Mouse (Mus musculus) liver, embryonic 14.5 days (tissue): ENCODE measurements around the gene Tbx1.

Source experiments
- CTCF ChIP-seq: IDR thresholded peaks from 2 replicates; pipeline ENCODE4 v1.5.1; 2016; ENCODE audit warnings: antibody characterized with exemption, low read depth, control low read depth
- EP300 ChIP-seq: IDR thresholded peaks from 2 replicates; pipeline ENCODE4 v1.6.1; 2016; ENCODE audit warnings: antibody characterized with exemption, low read depth

- TF ChIP-seq CTCF (no peak), EP300 (no peak)
Observed at GRCm38 (mm10) chr16:18601447-18601846, 11.0 kb upstream of the Tbx1 start.
